Mouse (Mus musculus): Measurements from ENCODE around the gene Col4a2. TPM values are rescaled to one million over a fixed set of nuclear protein-coding genes. Genes with fewer than 3 reads are reported as not detected.
A peak's percentile ranks its signal among the peaks of the same experiment; 100 is the strongest.

Col4a2 gene
- polyA plus RNA-seq, 1 experiment from 2014 or later, result 26.5 TPM

- H3K27ac ChIP-seq (replicated peaks; ENCODE audit: low read depth, low read length), result no peak overlapping the region
- no peak overlapping the region for H3K4me3 ChIP-seq (ENCODE audit: low read depth, low read length)
- DNase-seq (ENCODE audit: low spot score) (no peak), ATAC-seq (ENCODE audit: insufficient number of reproducible peaks, low FRiP score, low TSS enrichment, low read depth) (no peak)
- H3K27me3 ChIP-seq (ENCODE audit: control insufficient read depth, insufficient read depth, low read length), result no peaks in the 10 kb centered on the region
- no peak overlapping the region for H3K4me2 ChIP-seq (ENCODE audit: low read depth, severe bottlenecking)
- no peaks in the 10 kb centered on the region for H3K36me3 ChIP-seq (ENCODE audit: control insufficient read depth, insufficient read depth, low read length)
- no peaks in the 10 kb centered on the region for H3K9me3 ChIP-seq (ENCODE audit: control insufficient read depth, low read length)
- 94% methylated on average over 7 of the region's 7 CpGs for WGBS
- peaks cover 20% of the 10 kb centered on the region for H3K4me1 ChIP-seq (ENCODE audit: control insufficient read depth, insufficient read depth, low read length)
- no peak overlapping the region for H3K9ac ChIP-seq (ENCODE audit: low read length)
These were observed 38.2 kb upstream of the Col4a2 start for GRCm38 (mm10) chr8:11274415-11274814.

DNA sequence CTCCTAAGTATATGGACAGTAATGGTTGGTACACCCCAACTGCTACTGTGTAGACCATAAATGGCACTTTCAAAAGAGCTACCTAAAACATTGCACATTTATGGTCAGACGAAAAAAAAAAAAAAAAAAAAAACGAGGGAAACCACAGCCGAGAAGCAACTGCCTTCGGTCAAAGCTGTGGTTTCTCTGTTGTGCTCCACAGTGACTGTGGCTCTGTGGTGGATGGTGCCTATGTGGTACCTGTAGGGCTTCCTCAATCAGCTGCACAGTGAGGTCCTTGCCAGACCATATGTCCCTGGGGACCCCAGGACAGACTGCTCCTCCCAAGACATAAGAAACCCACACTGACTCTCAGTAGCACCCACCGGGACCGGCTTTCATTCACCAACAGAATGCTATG is 36.3 kb upstream of the Col4a2 start:
- H3K4me3 ChIP-seq (ENCODE audit: low read depth, low read length), result no peak overlapping the region
- DNase-seq (ENCODE audit: low spot score) (no peak), ATAC-seq (ENCODE audit: insufficient number of reproducible peaks, low FRiP score, low TSS enrichment, low read depth) (no peak)
- H3K4me1 ChIP-seq (ENCODE audit: control insufficient read depth, insufficient read depth, low read length), result peaks cover 19% of the 10 kb centered on the region
- no peaks in the 10 kb centered on the region for H3K9me3 ChIP-seq (ENCODE audit: control insufficient read depth, low read length)
- H3K27me3 ChIP-seq (ENCODE audit: control insufficient read depth, insufficient read depth, low read length), result no peaks in the 10 kb centered on the region
- no peak overlapping the region for H3K4me2 ChIP-seq (ENCODE audit: low read depth, severe bottlenecking)
- WGBS, result 84% methylated on average over 6 of the region's 6 CpGs
- no peaks in the 10 kb centered on the region for H3K36me3 ChIP-seq (ENCODE audit: control insufficient read depth, insufficient read depth, low read length)
- no peak overlapping the region for H3K27ac ChIP-seq (replicated peaks; ENCODE audit: low read depth, low read length)
- H3K9ac ChIP-seq (ENCODE audit: low read length), result no peak overlapping the region

GRCm38 (mm10) chr8:11277602-11278051 is 35.0 kb upstream of the Col4a2 start:
- no peaks in the 10 kb centered on the region for H3K36me3 ChIP-seq (ENCODE audit: control insufficient read depth, insufficient read depth, low read length)
- no peak overlapping the region for H3K9ac ChIP-seq (ENCODE audit: low read length)
- H3K27ac ChIP-seq (replicated peaks; ENCODE audit: low read depth, low read length), result no peak overlapping the region
- 82% methylated on average over 3 of the region's 3 CpGs for WGBS
- no peak overlapping the region for H3K4me2 ChIP-seq (ENCODE audit: low read depth, severe bottlenecking)
- H3K9me3 ChIP-seq (ENCODE audit: control insufficient read depth, low read length), result no peaks in the 10 kb centered on the region
- no peaks in the 10 kb centered on the region for H3K27me3 ChIP-seq (ENCODE audit: control insufficient read depth, insufficient read depth, low read length)
- DNase-seq (ENCODE audit: low spot score) (no peak), ATAC-seq (ENCODE audit: insufficient number of reproducible peaks, low FRiP score, low TSS enrichment, low read depth) (no peak)
- no peak overlapping the region for H3K4me3 ChIP-seq (ENCODE audit: low read depth, low read length)
- peaks cover 19% of the 10 kb centered on the region for H3K4me1 ChIP-seq (ENCODE audit: control insufficient read depth, insufficient read depth, low read length)

GRCm38 (mm10) chr8:11278101-11278611 is 34.4 kb upstream of the Col4a2 start:
- WGBS, result 72% methylated on average over 4 of the region's 4 CpGs

DNA sequence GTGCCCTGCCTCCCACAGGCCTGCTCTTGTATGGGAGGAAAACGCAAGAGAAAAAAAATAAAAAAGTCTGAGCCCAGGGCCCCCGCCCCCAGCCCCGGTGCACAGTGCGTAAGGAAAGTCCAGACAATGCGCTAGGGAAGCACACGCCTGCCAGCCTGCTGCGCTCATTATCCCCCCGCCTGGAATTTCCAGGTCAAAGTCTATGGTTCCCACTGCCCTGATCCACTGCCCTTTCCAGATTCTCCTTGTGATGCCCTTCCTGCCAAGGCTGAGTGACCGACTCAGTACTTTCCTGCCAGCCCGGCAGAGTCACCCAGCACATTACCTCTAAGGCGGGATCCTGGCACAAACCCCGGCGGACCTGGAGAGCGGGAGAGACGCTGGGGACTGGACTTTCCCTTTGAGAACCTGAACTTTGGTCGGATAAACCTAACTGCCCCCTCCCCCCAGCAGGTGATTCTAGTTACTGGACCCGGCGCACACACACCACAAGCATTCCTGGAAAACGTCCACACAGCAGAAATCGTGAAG is 33.2 kb upstream of the Col4a2 start:
- H3K27ac ChIP-seq (replicated peaks; ENCODE audit: low read depth, low read length), result 0 out of 2 replicates have a peak overlapping the region, but pooled peaks have one; percentile 26
- WGBS, result 56% methylated on average over 20 of the region's 20 CpGs
- no peak overlapping the region for H3K9ac ChIP-seq (ENCODE audit: low read length)
- no peaks in the 10 kb centered on the region for H3K36me3 ChIP-seq (ENCODE audit: control insufficient read depth, insufficient read depth, low read length)
- 0 out of 2 replicates have a peak, but pooled peaks have one; percentile 49 for ATAC-seq (ENCODE audit: insufficient number of reproducible peaks, low FRiP score, low TSS enrichment, low read depth)
- no peak overlapping the region for H3K4me3 ChIP-seq (ENCODE audit: low read depth, low read length)
- peaks cover 17% of the 10 kb centered on the region for H3K4me1 ChIP-seq (ENCODE audit: control insufficient read depth, insufficient read depth, low read length)
- H3K4me2 ChIP-seq (ENCODE audit: low read depth, severe bottlenecking), result no peak overlapping the region
- peak; percentile 52 for DNase-seq (ENCODE audit: low spot score)
- H3K27me3 ChIP-seq (ENCODE audit: control insufficient read depth, insufficient read depth, low read length), result no peaks in the 10 kb centered on the region
- H3K9me3 ChIP-seq (ENCODE audit: control insufficient read depth, low read length), result no peaks in the 10 kb centered on the region

More at GRCm38 (mm10) chr8:11278101-11278611, 34.4 kb upstream of the Col4a2 start:
- ATAC-seq (ENCODE audit: insufficient number of reproducible peaks, low FRiP score, low TSS enrichment, low read depth), result no peak
- H3K36me3 ChIP-seq (ENCODE audit: control insufficient read depth, insufficient read depth, low read length), result no peaks in the 10 kb centered on the region
- no peak overlapping the region for H3K4me3 ChIP-seq (ENCODE audit: low read depth, low read length)
- H3K4me1 ChIP-seq (ENCODE audit: control insufficient read depth, insufficient read depth, low read length), result peaks cover 19% of the 10 kb centered on the region
- DNase-seq (ENCODE audit: low spot score), result no peak
- no peak overlapping the region for H3K4me2 ChIP-seq (ENCODE audit: low read depth, severe bottlenecking)
- H3K9ac ChIP-seq (ENCODE audit: low read length), result no peak overlapping the region
- H3K27ac ChIP-seq (replicated peaks; ENCODE audit: low read depth, low read length), result no peak overlapping the region
- H3K9me3 ChIP-seq (ENCODE audit: control insufficient read depth, low read length), result no peaks in the 10 kb centered on the region
- no peaks in the 10 kb centered on the region for H3K27me3 ChIP-seq (ENCODE audit: control insufficient read depth, insufficient read depth, low read length)

GRCm38 (mm10) chr8:11280721-11281268 is 31.8 kb upstream of the Col4a2 start:
- Histone ChIP-seq H3K36me3 (ENCODE audit: control insufficient read depth, insufficient read depth, low read length) (no peaks in the 10 kb centered on the region), H3K9ac (ENCODE audit: low read length) (no peak overlapping the region), H3K9me3 (ENCODE audit: control insufficient read depth, low read length) (no peaks in the 10 kb centered on the region), H3K27me3 (ENCODE audit: control insufficient read depth, insufficient read depth, low read length) (no peaks in the 10 kb centered on the region), H3K4me2 (ENCODE audit: low read depth, severe bottlenecking) (no peak overlapping the region), H3K4me1 (ENCODE audit: control insufficient read depth, insufficient read depth, low read length) (peaks cover 17% of the 10 kb centered on the region), H3K4me3 (ENCODE audit: low read depth, low read length) (no peak overlapping the region), H3K27ac (replicated peaks; ENCODE audit: low read depth, low read length) (no peak overlapping the region)
- 86% methylated on average over 10 of the region's 10 CpGs for WGBS
- DNase-seq (ENCODE audit: low spot score), result no peak
- ATAC-seq (ENCODE audit: insufficient number of reproducible peaks, low FRiP score, low TSS enrichment, low read depth), result no peak

DNA sequence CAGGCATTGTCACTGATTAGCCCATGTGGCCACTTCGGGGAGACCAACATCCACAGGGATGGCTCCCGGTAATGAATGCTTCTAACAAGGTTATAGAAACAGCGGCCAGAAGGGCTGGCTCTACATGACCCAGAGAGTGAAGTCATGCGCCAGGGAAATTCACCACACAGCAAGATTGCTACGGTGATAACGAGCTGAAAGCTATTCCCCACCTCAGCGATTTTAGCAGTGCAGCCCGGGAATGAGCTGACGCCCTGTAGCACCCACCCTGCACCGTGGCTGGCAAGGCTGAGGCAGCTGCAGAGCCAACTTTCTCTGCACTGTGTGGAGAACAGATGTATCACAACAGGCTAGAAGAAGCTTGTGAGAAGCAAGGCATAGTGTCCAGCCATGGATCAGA is 30.5 kb upstream of the Col4a2 start:
- DNase-seq (ENCODE audit: low spot score), result no peak
- Histone ChIP-seq H3K4me2 (ENCODE audit: low read depth, severe bottlenecking) (no peak overlapping the region), H3K9ac (ENCODE audit: low read length) (no peak overlapping the region), H3K9me3 (ENCODE audit: control insufficient read depth, low read length) (no peaks in the 10 kb centered on the region), H3K4me1 (ENCODE audit: control insufficient read depth, insufficient read depth, low read length) (peaks cover 17% of the 10 kb centered on the region), H3K36me3 (ENCODE audit: control insufficient read depth, insufficient read depth, low read length) (no peaks in the 10 kb centered on the region), H3K27me3 (ENCODE audit: control insufficient read depth, insufficient read depth, low read length) (no peaks in the 10 kb centered on the region), H3K4me3 (ENCODE audit: low read depth, low read length) (no peak overlapping the region), H3K27ac (replicated peaks; ENCODE audit: low read depth, low read length) (no peak overlapping the region)
- no peak for ATAC-seq (ENCODE audit: insufficient number of reproducible peaks, low FRiP score, low TSS enrichment, low read depth)
- 79% methylated on average over 10 of the region's 10 CpGs for WGBS

DNA sequence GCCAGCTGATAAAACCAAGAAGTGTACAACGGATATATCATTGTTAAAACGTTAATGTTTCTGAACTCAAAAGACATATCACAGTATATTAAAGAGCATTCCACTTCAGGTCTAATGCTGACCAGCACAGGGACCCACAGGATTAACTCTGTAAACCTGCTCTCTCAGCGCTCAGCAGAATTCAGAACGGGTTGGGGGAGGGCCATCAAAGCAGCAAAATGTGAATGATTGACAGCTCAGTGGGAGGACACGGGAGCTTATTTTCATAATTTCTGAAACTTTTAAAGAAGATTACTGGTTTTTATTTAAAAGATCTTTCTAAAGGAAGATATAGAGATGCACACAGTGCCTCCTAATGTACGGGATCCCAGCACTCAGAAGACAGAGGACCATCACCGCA is 29.9 kb upstream of the Col4a2 start:
- no peak overlapping the region for H3K27ac ChIP-seq (replicated peaks; ENCODE audit: low read depth, low read length)
- DNase-seq (ENCODE audit: low spot score) (no peak), ATAC-seq (ENCODE audit: insufficient number of reproducible peaks, low FRiP score, low TSS enrichment, low read depth) (no peak)
- peaks cover 17% of the 10 kb centered on the region for H3K4me1 ChIP-seq (ENCODE audit: control insufficient read depth, insufficient read depth, low read length)
- no peak overlapping the region for H3K9ac ChIP-seq (ENCODE audit: low read length)
- no peaks in the 10 kb centered on the region for H3K36me3 ChIP-seq (ENCODE audit: control insufficient read depth, insufficient read depth, low read length)
- no peak overlapping the region for H3K4me2 ChIP-seq (ENCODE audit: low read depth, severe bottlenecking)
- no peaks in the 10 kb centered on the region for H3K27me3 ChIP-seq (ENCODE audit: control insufficient read depth, insufficient read depth, low read length)
- no peak overlapping the region for H3K4me3 ChIP-seq (ENCODE audit: low read depth, low read length)
- 89% methylated on average over 7 of the region's 7 CpGs for WGBS
- H3K9me3 ChIP-seq (ENCODE audit: control insufficient read depth, low read length), result no peaks in the 10 kb centered on the region
